Mouse (Mus musculus): Measurements from ENCODE around the gene Glod4.
"Not testable (repeated sequence)": the region's sequence is repeated elsewhere in the genome, so short reads cannot be mapped to it uniquely, and the experiment has no call there.

The Glod4 gene

DNA sequence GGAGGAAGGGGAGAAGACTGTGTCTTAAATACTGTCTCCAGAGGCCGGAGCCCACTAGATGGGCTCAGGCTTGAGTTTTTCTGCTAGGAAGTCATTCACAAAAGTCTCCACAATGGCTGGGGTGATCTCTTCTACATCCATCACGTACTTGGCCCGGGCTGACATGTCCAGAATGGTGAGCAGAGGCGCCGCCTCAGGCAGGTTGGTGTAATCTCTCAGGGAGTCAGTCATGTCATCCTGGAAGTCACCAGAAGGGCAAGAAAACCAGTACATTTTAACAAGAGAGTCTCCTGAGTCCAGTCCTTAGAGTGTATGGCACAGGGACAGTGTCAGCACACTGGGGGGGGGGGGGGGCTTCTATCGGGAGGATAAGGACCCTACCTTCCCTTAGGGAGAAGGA lies 15.0 kb upstream of the Glod4 start:
- no peak for DNase-seq (ENCODE audit: low spot score in 2 of 2)

DNA sequence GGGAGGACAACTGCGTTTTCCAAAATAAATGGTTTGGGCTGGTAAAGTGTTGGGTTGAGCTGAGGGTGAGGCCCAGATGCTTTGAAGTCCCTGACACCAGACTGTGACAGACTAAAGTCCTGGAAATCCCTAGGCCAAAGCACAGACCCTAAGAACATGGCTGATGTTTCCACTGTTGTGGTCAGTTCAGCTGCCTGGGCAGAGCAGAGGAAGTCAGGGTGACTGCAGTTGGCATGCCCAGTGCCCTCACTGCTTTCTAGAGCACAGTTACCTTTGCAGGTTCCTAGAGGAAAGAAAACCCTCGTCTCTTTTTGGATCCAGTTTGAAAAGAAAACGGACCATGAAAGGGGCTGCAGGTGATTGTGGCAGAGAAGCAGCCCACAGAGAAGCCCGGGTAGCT lies 13.9 kb upstream of the Glod4 start:
- DNase-seq (ENCODE audit: low spot score in 2 of 2): no peak

DNA sequence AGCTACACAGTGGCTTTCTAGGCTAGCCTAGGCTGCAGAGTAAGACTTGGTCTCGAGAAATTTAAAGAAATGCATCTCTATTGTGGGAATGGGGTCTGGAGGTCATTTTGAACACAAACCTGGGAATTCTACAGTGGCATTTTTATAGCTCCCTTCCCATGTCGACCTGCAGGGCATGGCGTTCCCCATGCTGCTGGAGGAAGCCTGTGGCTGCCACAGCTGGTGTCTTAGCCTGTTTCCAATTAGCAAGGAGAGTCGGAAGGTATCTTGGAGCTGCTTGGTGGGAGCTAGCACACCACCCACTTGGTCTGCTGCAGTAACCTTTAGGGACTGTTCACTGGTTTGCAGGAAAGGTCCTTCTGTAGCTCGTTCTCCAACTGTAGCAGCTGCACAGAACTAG lies 12.6 kb upstream of the Glod4 start:
- no peak for DNase-seq (ENCODE audit: low spot score in 2 of 2)

DNA sequence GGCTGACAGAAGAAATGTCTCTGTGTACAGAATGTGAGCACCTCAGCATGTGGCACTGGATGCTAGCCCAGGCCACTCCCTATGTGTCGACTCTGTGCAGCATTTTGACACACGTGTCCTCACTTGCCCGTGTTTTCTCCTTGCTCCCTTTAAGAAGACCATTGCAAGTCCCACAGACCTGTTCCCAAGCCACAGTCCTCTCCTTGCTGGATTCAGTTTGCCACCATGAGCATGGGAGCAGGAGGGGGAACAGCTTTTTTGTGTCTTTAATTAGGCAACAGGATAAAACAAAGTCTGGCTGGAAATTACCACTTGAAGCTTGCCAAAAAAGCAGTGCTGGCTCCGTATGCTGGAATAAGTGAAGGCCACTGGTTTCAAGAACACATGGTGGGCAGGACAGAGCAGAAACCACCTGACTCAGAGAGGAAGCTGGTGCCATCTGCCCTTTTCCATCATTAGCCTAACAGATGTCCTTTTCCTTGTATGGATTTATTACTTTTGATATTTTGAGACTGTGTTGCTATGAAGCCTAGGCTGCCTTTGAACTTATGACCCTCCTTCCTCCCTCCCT lies 12.0 kb upstream of the Glod4 start:
- no peak for DNase-seq (ENCODE audit: low spot score in 2 of 2)

DNA sequence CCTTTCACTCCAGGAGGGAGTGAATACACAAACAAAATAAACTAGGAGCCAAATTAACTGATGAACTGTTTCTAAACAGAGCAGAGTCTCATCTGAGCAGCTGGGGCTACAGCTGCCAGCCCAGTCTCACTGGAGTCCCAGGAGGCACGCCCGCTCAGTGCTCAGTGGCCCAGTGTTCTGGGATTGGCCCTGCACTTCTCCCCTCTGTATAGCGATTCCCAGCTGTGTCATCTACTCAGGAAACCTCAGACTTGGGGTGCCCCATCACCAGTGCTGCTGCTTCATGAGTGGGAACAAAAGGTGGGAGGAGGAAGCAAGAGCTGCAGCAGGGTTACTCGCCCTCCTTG lies 10.4 kb upstream of the Glod4 start:
- DNase-seq (ENCODE audit: low spot score in 2 of 2): no peak

DNA sequence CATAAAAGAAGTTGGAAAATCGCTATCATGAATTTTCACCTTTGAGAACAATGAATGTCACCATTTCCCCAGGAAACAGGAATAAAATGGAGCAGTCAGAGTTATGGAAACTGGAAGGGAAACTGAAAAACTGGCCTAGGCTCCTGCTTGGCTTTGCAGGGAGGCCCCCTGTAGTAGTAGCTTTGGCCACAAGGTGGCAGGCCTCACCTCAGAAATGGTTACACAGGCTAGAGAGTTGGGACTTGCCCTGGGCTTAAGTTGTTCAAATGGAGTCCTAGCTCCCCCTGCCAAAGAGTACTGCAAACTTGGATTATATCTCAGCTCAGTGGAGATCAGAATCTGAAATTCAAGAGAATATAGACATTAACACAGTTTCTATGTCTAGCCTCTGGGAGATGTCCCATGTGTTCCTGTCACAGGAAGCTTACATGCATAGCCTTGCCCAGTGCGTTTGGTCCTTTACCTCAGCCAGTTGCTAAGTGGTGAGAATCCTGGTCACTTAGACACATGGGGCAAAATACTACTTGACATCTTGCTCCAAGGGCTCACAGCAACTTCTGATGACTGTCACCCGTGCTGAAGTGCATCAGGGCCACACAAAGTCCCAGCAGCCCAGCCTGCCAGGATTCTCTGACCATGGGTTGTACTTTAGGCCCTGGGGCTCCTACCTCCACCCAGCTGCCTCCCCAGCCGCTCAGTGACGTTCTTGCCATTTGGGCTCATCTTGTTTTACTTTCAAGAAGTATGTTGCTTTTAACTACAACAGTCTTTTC lies 9.8 kb upstream of the Glod4 start:
- DNase-seq (ENCODE audit: low spot score in 2 of 2): peak; percentile 67 to 77

DNA sequence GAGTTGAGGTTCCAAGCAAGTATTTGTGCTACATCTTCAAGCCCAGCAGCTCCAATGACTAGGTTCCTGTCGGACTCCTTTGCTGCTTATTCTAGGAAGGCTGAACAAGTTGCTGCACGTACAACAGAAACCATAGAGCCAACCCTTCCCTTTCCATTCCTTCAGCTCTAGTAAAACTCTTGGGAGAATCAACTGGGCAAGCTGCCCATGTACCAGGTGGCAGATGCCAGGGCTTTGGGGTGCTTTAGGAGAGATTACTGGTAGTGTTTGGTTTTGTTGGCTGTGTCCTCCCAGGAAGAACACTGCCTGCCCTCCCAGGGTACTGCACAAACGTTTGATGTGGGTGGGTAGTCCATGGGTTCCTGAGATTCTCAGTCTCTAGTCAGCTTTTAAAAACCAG lies 8.5 kb upstream of the Glod4 start:
- no peak for DNase-seq (ENCODE audit: low spot score in 2 of 2)

DNA sequence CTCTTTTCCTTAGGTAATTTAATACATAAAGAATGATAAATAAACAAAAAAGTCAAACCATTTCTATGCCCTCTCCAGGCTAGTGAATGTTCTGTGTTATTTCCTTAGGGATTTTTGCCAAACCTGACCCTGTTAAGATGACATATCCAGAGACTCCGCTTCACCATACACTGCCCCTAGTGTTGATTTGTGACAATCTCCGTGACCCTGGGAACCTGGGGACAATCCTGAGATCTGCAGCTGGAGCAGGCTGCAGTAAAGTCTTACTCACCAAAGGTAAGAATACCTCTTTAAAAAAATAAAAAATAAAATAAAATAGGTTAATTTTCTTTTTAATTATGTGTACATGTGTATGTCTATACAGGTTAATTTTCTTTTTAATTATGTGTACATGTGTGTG lies 3.7 kb upstream of the Glod4 start:
- DNase-seq (ENCODE audit: low spot score in 2 of 2): no peak

DNA sequence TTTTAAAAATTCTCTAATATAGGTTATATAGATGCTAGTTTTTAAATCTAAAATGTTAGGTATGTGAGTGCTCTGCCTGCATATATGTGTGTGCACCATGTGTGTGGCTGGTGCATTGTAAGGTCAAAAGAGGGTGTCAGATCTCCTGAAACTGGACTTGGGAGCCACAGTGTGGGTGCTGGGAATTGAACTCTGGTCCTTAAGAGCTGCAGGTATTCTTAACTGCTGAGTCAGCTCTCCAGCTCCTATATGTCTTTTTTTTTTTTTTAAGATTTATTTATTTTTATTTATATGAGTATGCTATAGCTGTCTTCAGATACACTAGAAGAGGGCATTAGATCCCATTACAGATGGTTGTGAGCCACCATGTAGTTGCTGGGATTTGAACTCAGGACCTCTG lies 2.9 kb upstream of the Glod4 start:
- DNase-seq (ENCODE audit: low spot score in 2 of 2): no peak

DNA sequence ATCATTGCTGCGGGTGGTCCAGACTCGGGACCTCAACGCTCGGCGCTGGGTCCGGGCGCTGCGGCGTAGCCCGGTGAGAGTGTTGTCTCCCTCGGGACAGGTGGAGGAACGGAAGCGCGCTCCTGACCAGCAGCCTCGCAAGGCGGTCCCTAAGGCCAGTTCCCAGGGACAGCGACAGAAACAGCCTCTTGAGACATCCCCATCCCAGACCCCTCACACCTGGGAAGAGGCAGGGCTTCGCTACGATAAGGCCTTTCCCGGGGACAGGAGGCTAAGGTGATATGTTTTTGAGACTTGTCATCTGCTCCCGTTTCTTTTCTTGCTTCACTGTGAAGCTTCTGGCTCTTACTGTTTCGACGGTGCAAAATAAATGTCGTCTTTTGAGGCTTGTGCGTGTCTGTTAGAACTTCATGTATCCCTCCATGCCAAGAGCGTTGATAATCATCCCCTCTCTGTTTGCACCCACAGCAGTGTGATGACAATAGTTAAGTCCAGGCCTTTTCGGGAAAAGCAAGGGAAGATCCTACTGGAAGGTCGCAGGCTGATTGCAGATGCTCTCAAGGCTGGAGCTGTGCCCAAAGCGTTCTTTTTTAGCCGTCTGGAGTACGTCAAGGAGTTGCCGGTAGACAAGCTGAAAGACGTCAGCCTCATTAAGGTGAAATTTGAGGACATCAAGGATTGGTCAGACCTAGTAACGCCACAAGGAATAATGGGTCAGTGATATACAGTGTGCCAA lies 454 bp upstream of the Glod4 start:
- DNase-seq (ENCODE audit: low spot score in 2 of 2): no peak

DNA sequence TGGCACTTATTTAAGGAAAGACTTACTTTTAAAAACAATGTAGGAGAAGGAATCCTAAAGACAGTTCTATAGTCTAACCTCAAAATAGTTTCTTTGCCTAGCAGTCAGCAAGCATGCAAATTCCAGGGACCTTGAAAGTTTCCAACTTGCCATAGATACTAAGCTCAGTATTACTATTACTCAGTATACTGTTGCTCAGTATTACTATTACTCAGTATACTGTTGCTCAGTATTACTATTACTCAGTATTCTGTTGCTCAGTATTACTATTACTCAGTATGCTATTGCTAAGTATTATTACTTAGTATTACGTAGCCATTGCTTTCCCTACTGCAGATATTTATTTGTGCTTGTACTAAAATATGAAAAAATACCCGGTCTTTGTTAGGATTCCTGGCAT lies 3.8 kb downstream of the Glod4 start:
- no peak for DNase-seq (ENCODE audit: low spot score in 2 of 2)

DNA sequence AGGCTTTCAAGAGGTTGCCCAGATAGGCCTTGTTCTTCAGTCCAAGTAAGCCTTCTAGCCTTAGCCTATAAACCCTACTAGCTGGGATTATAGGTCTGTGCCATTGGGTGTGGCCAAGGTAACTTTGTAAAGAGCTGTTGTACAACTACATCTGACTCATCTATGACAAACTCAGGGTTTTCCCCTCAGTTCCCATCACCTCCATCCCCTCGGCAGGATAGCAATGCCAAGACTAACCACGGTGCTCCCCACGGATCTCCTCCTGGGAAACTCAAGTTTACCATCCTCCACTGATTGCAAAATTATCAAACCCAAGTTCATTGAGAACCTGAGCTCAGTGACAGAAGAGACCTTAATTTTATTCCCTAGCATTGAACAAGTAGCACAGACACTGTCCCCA lies 7.4 kb downstream of the Glod4 start:
- DNase-seq (ENCODE audit: low spot score in 2 of 2): no peak

DNA sequence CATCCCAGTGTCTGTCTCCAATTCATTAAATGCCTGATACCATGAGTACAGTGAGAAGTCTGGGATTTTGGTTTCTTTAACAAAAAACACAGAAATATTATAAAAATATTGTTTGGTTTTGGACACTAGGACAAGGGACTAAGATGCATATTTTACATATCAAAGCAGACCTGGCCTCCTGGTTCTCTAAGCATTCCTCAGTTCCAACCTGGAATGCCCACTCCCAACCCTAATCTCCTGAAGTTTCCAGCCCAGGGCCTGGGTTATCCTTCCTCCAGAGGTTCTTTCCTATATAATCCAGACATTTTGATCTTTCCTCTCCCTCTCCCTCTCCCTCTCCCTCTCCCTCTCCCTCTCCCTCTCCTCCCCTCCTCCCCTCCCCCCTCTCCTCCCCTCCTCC lies 18.5 kb downstream of the Glod4 start:
- no peak for DNase-seq (ENCODE audit: low spot score in 2 of 2)

DNA sequence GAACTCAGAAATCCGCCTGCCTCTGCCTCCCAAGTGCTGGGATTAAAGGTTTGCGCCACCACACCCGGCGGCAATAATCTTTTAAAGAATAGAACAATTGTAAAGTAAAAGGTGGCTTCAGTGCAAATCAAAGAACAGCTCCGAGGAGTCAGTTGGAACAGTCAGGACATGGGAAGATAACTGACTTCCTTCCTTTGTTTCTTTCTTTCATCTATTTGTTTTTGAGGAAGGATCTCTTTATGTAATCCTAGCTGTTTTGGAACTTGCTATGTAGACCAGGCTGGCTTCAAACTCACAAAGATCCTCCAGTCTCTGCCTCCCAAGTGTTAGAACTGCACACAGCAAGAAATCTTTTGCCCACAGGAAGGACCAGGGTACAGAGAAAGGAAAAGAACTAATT lies 18.9 kb downstream of the Glod4 start:
- no peak for DNase-seq (ENCODE audit: low spot score in 2 of 2)

DNA sequence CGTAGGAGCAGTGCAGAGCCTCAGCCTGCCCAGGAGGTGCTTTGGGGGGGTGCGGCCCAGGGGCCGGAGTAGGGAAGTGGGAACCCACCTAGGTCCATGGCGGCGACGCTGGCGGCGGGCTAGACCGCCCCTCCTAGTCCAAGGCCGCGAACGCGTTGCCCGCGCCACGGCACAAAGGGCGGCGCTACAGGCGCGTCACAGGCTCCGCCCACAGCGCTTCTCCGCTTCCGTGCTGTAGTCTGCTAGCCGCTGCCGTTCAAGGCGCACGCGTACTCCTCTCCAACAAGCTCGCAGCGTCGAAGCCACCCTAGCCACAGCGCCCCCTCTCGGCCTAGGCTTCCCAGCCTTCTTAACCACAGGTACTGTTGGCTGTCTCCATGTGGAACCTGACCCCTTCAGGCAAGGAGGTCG lies 26.1 kb downstream of the Glod4 start, which contains the start of the genes Dbil5 and Gemin4:
Gene Dbil5 (plus strand): TSS at position 219 of the 411 bp plus-strand sequence.
Gene Gemin4 (minus strand): TSS at position 275 of the 411 bp plus-strand sequence.
- DNase-seq (ENCODE audit: low spot score in 2 of 2): peak; percentile 96

DNA sequence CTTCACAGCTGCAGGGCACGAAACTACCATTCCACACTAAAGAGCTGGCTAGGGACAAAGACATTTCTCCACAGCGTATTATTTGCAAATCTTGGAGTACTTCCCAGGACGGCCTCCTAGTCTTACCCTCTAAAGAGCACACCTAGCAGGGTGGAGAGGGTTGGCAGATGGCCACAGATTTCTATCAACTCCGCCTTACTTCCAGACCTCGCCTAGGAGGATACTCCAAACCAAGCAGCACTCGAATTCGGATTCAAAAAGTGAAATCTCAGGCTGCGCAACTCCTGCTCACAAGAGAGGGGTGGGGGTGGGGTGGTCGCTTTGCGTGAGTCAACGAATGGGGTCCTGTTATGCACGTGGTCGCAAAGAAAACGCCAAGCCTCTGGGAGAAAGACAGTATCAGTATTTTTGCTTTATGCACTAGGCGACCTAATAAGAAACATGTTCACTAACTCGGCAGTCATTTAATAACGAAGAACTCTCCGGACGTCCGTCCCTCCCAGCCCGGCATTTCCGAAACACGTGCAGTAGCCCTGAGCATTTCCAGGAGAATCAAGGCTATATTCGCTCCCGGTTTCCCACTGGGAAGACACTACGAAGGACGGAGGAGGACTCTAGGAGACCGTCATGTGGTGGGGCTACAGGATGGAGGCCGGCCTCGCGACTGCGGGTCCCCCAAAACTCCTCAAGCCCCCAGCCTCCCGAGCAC lies 26.7 kb downstream of the Glod4 start:
- no peak for DNase-seq (ENCODE audit: low spot score in 2 of 2)

DNA sequence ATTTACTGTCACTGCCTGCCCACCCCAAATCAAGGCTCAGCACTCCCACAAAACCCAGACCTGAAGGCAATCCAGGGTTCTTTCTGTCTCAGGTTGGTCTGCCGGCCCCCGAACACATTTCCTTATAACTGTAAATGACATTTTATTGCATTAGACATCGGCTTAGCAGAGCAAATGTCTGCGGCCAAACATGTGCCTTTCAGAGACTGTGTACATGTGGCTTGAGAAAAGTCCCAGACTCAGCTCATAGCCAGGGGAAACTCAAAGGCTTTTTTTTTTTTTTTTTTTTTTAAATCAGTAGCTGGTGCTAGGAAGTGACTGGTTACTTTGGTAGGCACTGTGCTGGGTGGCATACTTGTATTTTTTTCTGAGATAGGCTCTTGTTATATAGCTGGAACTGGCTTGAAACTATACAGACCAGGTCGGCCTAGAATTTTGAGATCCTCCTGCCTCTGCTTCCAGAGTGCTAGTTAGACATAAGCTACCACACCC lies 27.4 kb downstream of the Glod4 start:
- no peak for DNase-seq (ENCODE audit: low spot score in 2 of 2)

DNA sequence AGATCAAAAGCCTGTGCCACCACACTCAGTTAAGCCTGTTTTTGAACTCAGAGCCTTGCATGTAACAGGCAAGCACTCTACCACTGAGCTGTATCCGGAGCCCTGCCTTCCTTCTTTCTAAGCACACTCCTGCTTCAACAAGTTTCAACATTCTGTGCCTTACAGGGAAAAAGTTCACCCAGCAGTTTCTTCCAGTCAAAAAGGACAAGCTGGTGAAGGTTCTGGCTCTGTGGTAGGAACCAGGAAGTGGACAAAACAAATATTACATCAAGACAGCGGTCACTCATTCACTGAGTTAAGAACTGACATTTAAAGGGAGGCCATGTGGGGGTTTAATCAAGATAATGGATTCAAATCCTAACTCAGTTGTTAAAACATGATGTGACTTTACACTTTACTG lies 28.5 kb downstream of the Glod4 start:
- no peak for DNase-seq (ENCODE audit: low spot score in 2 of 2)

DNA sequence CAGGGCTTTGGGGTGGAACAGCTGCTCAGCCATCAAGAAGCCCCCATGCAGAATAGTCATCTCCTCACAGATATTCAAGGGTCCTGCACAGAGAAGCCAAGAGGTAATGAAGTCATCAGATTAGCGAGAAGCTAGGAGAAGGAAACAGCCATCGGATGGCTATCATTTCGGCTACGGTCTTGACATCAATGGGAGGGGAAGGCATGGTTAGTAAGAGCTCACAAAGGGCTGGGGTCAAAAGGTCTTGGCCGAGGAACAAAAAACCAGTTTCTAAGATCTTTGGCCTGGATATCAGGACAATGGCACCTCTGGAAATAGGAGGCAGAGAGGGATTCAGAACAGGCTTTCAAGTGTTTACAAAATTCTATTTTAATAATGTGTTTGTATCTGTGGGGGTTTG lies 29.7 kb downstream of the Glod4 start:
- no peak for DNase-seq (ENCODE audit: low spot score in 2 of 2)

DNA sequence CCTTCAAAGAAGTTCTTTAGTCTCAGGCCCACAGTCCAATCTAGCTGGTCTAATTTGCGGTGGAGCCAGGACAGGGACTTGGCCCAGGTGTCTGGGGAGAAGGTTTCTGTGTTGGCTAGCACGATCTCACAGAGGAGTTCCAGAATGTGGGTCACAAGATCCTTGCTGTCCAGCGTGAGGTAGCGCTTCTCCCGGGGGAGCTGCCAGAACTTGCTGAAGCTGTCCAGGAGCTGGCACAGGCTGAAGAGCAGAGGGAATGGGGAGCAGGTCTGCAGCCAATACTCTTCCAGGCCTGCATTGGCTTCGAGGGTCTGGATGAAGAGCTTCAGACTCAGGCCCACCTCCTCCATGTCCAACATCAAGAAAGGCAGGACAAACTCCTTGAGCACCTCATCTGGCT lies 31.9 kb downstream of the Glod4 start:
- DNase-seq (ENCODE audit: low spot score in 2 of 2): not testable (repeated sequence)

DNA sequence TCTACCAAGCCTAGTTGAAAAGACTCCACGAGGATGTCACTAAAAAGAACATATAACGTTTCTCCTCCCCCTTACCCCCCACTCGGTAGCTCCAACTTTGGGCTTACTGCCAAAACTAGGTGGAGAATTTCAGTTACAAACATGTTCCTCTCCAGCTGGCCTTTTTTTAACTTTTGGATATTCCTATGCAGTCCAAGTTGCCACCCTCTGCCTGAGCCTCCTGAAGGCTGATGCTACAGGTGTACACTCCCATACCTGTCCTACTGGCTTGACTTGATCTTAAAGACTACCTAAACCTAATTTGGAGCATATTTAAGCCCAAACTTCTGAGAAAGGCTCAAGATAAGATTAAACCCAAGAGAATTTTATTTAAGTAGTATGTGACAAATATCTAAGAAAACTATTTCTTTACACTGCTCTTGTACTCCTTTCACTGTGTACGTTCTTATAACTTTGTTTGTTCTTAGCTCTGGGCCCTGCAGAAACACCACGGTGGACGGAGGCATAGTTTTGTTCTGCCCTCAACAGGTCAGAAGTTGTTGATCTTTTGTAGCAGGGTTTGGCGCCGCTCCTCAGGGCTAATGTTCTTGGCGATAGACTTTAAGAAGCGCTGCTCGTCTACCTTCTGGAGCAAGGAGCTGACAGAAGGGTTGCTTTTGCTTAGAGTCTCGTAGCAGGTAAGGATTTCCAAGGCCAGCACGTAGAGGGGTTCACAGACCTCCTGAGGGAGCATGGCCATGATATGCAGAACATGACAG lies 33.1 kb downstream of the Glod4 start:
- no peak for DNase-seq (ENCODE audit: low spot score in 2 of 2)

DNA sequence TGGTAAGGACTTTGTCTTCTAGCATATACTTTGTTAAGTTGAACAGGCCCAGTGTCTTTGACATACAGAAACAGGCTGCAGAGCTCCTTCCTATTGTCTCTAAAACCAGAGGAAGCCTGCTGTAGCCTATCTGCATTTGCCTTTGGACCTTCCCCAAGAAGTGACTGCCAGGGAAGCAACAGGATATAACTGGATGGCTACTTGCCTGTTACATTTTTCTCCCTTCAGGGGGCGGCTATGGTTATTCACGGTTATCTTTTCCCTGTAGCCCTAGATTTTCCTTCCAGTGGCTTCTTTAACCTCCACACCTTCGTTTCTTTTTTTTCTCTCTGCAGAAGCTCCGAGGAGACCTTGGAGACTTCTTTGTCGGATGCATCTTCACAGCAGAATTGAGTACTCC lies 36.7 kb downstream of the Glod4 start:
- DNase-seq (ENCODE audit: low spot score in 2 of 2): no peak

Data from right cerebral cortex, postnatal 36 days (tissue).